Mouse (Mus musculus) brain, adult 2 months (tissue): Measurements from ENCODE around the gene Hspe1.

ENCODE experiments used
- DNase-seq: peaks from one replicate; pipeline ENCODE4 v3.0.0; 2011; ENCODE audit warnings: low read depth, low spot score

The Hspe1 gene

GRCm38 (mm10) chr1:55134301-55134700, 46.4 kb downstream of the Hspe1 start:
- no peak for DNase-seq

GRCm38 (mm10) chr1:55135846-55136245, 47.9 kb downstream of the Hspe1 start:
- no peak for DNase-seq
